Mouse (Mus musculus) neural tube, embryonic 14.5 days (tissue): ENCODE results near the gene P2rx7. TPM values are rescaled to one million over a fixed set of nuclear protein-coding genes. Genes with fewer than 3 reads are reported as not detected.

Experiments used
- microRNA-seq: library from miRNA; unstranded; fragments of <30 nt; microRNA quantifications from one replicate; pipeline ENCODE4, GENCODE M21; 2016
- polyA plus RNA-seq: library from polyadenylated mRNA; unstranded; fragments of >200 nt; fragmentation: Nextera tagmentation; extraction: Ambion mirVana; gene quantifications from 2 replicates; pipeline ENCODE4 v1.2.1, GENCODE M21; 2014

Gene P2rx7
- polyA plus RNA-seq, 1 experiment from 2014 or later: 3.2 TPM

Small RNAs within 50 kb of the gene (microRNA-seq; reads per million reads assigned to microRNA genes)
- not detected for gene Mir8115

Other genes with a start within 250 kb of the P2rx7 start
- 30.1 and 33.4 TPM in 2 replicates for gene Anapc7, start 222.2 kb upstream of the P2rx7 start, polyA plus RNA-seq
- gene Atp2a2, start 141.7 kb upstream of the P2rx7 start, polyA plus RNA-seq: 76.3 and 78.4 TPM in 2 replicates
- gene Ift81, start 29.4 kb upstream of the P2rx7 start, polyA plus RNA-seq: 55.4 and 68.6 TPM in 2 replicates
- gene P2rx4, start 63.6 kb downstream of the P2rx7 start, polyA plus RNA-seq: 12.3 and 14.4 TPM in 2 replicates
- gene Camkk2, start 135.5 kb downstream of the P2rx7 start, polyA plus RNA-seq: 61.8 and 62.7 TPM in 2 replicates
- 488 and 511 TPM in 2 replicates for gene Anapc5, start 177.4 kb downstream of the P2rx7 start, polyA plus RNA-seq
- 51.3 and 53.0 TPM in 2 replicates for gene Rnf34, start 206.1 kb downstream of the P2rx7 start, polyA plus RNA-seq